Mouse (Mus musculus) left cerebral cortex, adult 8-10 months (tissue): Measurements from ENCODE around the gene Tceal5. TPM values are rescaled to one million over a fixed set of nuclear protein-coding genes. Genes with fewer than 3 reads are reported as not detected.
A peak's percentile ranks its signal among the peaks of the same experiment; 100 is the strongest.

Experiments
- DNase-seq, 2 experiments: peaks; one replicate each; pipeline ENCODE4 v3.0.0; 2022; ENCODE audit warnings: low spot score in 2 of 2
- microRNA-seq, 2 experiments: library from miRNA; unstranded; fragments of <30 nt; microRNA quantifications; one replicate each; pipeline ENCODE4 v1.2.0; 2022
- total RNA-seq, 4 experiments: library from RNA; stranded (reverse); gene quantifications; 2 replicates each; pipeline ENCODE4 v1.2.4; 2022

The Tceal5 gene
- total RNA-seq, 4 experiments from 2014 or later, result 80.8 to 132 (median 117) TPM

DNA sequence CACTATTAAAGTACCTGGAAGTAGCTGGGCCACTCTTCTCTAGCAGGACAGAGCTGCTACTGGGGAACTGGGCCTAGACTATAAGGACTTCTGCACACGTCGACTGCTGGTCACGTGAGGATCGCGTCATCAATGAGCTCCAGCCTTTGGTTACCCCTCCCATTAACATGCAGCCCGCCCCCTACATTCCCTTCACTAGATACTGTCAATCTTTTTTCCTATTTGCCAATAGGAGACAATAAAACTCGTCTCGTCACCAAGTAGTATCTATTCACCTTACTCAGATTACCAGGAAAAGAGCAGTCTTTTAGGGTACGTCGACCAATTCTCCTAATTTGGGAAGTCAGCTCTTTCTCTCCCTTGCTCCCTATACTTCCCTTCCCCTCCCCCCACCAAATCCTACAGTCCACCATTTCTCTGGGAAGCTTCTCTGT lies 31.5 kb downstream of the Tceal5 start, which contains the start of gene Tceal8:
TSS of gene Tceal8 (minus strand) at position 225 of the 434 bp plus-strand sequence.
- peak; percentile 37 to 77 for DNase-seq

DNA sequence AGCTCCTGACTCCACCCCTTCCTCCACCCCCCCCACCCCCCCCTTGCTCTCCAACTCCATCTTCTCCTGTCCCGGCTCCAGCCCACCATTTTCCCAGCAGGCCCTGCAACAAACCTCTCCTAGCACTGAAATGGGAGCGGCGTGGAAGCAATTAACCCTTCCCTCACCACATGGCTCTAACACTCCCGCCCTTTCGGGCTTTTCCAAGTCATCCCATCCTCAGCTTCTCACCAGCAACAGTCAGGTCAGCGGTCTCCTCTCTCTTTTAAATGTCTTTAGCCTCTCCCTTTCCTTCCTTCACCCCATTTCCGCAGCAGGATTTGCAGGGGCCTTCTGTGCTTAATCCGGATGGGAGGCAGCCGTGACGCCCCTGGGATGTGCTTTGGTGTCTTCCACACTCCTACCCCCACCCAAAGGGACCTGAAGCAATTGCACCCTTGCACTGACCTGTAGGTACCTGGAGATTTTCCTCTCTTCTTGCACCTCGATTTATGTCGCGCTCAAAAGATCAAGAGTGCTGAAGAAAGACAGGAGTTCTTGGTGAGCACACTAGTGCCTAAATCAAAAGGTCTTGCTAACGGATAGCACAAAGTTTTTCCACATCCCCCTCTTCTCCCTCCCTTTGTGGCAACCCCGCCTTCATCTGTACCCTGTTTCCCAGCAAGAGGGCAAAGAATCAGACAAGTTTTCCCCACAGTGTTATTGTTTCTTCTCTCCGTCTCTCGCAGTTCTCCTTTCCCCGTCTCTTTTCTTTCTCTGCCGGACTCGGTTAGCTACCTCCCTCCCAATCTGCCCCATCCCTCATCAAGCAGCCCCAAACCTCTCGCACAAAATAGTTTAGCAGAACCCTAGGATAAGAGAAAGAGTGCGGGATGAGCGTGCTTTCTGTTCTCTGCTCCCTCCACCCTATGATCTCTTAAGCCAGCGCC lies 32.2 kb downstream of the Tceal5 start:
- peak; percentile 8 to 35 for DNase-seq

DNA sequence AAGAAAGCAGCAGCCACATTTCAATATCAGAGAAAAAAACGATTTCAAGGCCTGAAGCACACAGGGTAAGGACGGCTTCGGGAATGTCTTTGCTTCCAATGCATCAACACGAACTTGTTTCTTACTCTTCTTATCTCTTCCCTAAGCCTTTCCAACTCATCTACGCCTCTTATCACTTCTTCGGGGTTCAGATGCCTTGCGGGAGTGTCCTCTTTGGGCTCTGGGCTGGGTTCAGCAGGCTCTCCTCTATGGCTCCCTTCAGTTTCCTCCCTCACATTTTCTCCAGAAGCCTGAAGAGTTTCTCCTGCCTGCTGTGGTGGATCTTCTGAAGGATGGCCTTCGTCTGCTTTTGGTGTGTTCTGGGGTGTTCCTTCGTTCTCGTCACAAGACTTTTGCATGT lies 33.1 kb downstream of the Tceal5 start:
- DNase-seq, result no peak

Small RNAs within 50 kb of the gene (microRNA-seq; reads per million reads assigned to microRNA genes)
- gene Mir6383, result 0 reads per million in 2 experiments

Other genes starting within 250 kb of the Tceal5 start
- gene Arxes2, start 210.1 kb downstream of the Tceal5 start, total RNA-seq, result 10 to 100 TPM; 61.5 to 72.9 (median 69.6) TPM
- gene Arxes1, start 170.5 kb downstream of the Tceal5 start, total RNA-seq, result 10 to 100 TPM; 33.6 to 37.0 (median 35.6) TPM
- 100 to 1,000 TPM; 309 to 363 (median 335) TPM for gene Bex2, start 135.6 kb downstream of the Tceal5 start, total RNA-seq
- gene Nxf3, start 118.6 kb downstream of the Tceal5 start, total RNA-seq, result not detected
- gene Bex4, start 64.9 kb downstream of the Tceal5 start, total RNA-seq, result 10 to 100 TPM; 21.2 to 23.0 (median 21.5) TPM
- gene Tceal8, start 31.5 kb downstream of the Tceal5 start, total RNA-seq, result 10 to 100 TPM; 32.4 to 42.8 (median 35.4) TPM
- 1 to 10 TPM; 1.6 to 2.9 (median 2.2) TPM for gene Tceal7, start 10.9 kb upstream of the Tceal5 start, total RNA-seq
- 100 to 1,000 TPM in 2 of 4 experiments, 10 to 100 TPM in 2; 96.6 to 118 (median 102) TPM for gene Bex1, start 11.6 kb upstream of the Tceal5 start, total RNA-seq
- 100 to 1,000 TPM; 118 to 122 (median 119) TPM for gene Tceal9, start 41.2 kb upstream of the Tceal5 start, total RNA-seq
- gene Bex3, start 66.4 kb upstream of the Tceal5 start, total RNA-seq, result 100 to 1,000 TPM; 252 to 326 (median 281) TPM